Mouse (Mus musculus) heart, embryonic 16.5 days (tissue): ENCODE measurements around the gene Eif2s1. TPM values are rescaled to one million over a fixed set of nuclear protein-coding genes. Genes with fewer than 3 reads are reported as not detected.

Experiments used
- ATAC-seq: fragments of 200-750 bp; cut with Nextera tagmentation; replicated peaks from 2 replicates; pipeline ENCODE4 v1.8.0; 2017; ENCODE audit warnings: moderate number of reproducible peaks; ENCODE audit not compliant: insufficient read depth, low FRiP score; ENCODE audit errors: extremely low read depth
- H3K27ac ChIP-seq: fragments of 300-500 bp; sonication (generic); 2 replicates; pipeline ENCODE4 v1.5.1; 2014; ENCODE audit warnings: mild to moderate bottlenecking, low read length, control low read depth, moderate library complexity
- H3K27me3 ChIP-seq: fragments of 300-500 bp; sonication (generic); 2 replicates; pipeline ENCODE4 v1.6.1; 2014; ENCODE audit warnings: low read length, mixed read lengths; ENCODE audit not compliant: control insufficient read depth, insufficient read depth
- H3K36me3 ChIP-seq: fragments of 300-500 bp; sonication (generic); 2 replicates; pipeline ENCODE4 v1.6.1; 2014; ENCODE audit not compliant: control insufficient read depth, insufficient read depth
- H3K4me1 ChIP-seq: fragments of 300-500 bp; sonication (generic); 2 replicates; pipeline ENCODE4 v1.6.1; 2014; ENCODE audit warnings: low read length, mixed read lengths; ENCODE audit not compliant: control insufficient read depth, insufficient read depth
- H3K4me2 ChIP-seq: fragments of 300-500 bp; sonication (generic); 2 replicates; pipeline ENCODE4 v1.6.1; 2014; ENCODE audit warnings: low read depth, mild to moderate bottlenecking, control low read depth, low read length
- H3K4me3 ChIP-seq: fragments of 300-500 bp; sonication (generic); 2 replicates; pipeline ENCODE4 v1.5.1; 2014; ENCODE audit warnings: mild to moderate bottlenecking, control low read depth, low read length
- H3K9ac ChIP-seq: fragments of 300-500 bp; sonication (generic); 2 replicates; pipeline ENCODE4 v1.6.1; 2014; ENCODE audit warnings: low read length, control low read depth
- H3K9me3 ChIP-seq: fragments of 300-500 bp; sonication (generic); replicated peaks from 2 replicates; pipeline ENCODE4 v1.6.1; 2016; ENCODE audit warnings: low read length; ENCODE audit not compliant: control insufficient read depth
- WGBS: fragments of 180-500 bp; shearing (Covaris S2); extraction: QIAGEN DNeasy Blood & Tissue Kit; methylation state at CpG from one replicate; pipeline ENCODE4 v1.1.7; 2014; 5-methylcytosine and 5-hydroxymethylcytosine counted together
- polyA plus RNA-seq: library from polyadenylated mRNA; unstranded; fragments of >200 nt; fragmentation: Nextera tagmentation; extraction: Ambion mirVana; gene quantifications from 2 replicates; pipeline ENCODE4 v1.2.1, GENCODE M21; 2015

Eif2s1 gene
- polyA plus RNA-seq, 1 experiment from 2014 or later = 161 TPM

DNA sequence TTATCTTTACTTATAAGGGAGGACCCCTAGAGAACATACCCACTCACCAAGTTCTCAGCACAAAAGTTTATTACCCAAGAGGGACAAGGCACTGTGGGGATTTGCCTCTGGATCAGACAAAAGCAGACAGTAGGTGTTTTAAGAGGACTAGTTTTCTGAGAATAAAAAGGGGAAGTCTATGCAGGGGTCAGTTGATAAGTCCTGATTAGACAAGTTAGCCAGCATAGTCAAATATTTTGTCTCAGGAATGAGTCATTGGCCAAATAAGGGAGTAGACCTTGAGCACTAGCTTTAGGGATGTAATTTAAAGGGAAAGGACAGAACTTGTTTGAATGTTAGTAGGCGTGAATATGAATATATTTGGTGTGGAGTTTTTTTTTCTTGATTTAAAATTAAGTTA is 6.5 kb downstream of the Eif2s1 start:
- WGBS = 95% methylated on average over 1 of the region's 1 CpGs
- H3K4me2 ChIP-seq = no peak overlapping the region
- no peak overlapping the region for H3K4me3 ChIP-seq
- H3K27me3 ChIP-seq = no peaks in the 10 kb centered on the region
- no peak for ATAC-seq
- H3K4me1 ChIP-seq = peaks cover 2% of the 10 kb centered on the region
- no peak overlapping the region for H3K27ac ChIP-seq
- no peak overlapping the region for H3K9ac ChIP-seq
- H3K9me3 ChIP-seq = no peaks in the 10 kb centered on the region
- H3K36me3 ChIP-seq = peaks cover 21% of the 10 kb centered on the region

DNA sequence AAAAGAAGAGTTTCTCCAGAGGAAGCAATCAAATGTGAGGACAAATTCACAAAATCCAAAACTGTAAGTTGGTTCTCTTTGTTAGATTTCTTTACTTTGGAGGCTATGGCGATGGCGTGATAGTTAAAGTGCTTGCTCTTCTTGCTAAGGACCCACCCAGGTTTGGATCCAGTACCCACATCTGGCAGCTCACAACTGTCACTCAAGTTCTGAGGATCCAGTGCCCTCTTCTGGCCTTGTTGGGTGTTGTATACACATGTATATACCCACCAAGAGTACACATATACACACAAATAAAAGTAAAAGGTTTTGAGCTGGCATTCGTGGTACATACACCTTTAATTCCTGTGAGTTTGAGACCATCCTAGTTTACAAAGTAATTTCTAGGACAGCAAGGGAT is 13.0 kb downstream of the Eif2s1 start:
- Histone ChIP-seq H3K4me1 (no peaks in the 10 kb centered on the region), H3K4me2 (no peak overlapping the region), H3K9ac (no peak overlapping the region), H3K36me3 (peaks cover 31% of the 10 kb centered on the region), H3K27me3 (no peaks in the 10 kb centered on the region), H3K9me3 (no peaks in the 10 kb centered on the region), H3K4me3 (no peak overlapping the region), H3K27ac (no peak overlapping the region)
- no peak for ATAC-seq
- WGBS = 93% methylated on average over 3 of the region's 3 CpGs

GRCm38 (mm10) chr12:78890062-78890461 is 28.4 kb downstream of the Eif2s1 start:
- Histone ChIP-seq H3K4me2 (no peak overlapping the region), H3K4me1 (peaks cover 10% of the 10 kb centered on the region), H3K9me3 (no peaks in the 10 kb centered on the region), H3K27me3 (no peaks in the 10 kb centered on the region), H3K27ac (no peak overlapping the region), H3K4me3 (no peak overlapping the region), H3K36me3 (peaks cover 6% of the 10 kb centered on the region), H3K9ac (no peak overlapping the region)
- 56% methylated on average over 1 of the region's 1 CpGs for WGBS
- no peak for ATAC-seq

DNA sequence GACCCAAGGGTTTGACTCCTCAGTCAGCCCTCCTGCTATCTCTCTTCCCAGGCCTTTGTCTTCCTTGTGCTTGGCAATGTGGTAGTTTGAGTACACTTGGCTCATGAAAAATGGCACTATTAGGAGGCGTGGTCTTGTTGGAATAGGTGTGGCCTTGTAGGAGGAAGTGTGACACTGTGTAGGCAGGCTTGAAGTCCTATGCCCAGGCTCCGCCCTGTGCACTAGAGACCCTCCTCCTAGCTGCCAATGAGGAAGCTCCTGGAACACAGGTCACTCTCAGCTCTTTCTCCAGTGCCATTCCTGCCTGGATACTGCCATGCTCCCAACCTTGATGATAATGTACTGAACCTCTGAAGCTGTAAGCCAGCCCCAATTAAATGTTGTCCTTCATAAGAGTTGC is 29.5 kb downstream of the Eif2s1 start:
- no peak for ATAC-seq
- Histone ChIP-seq H3K9me3 (no peaks in the 10 kb centered on the region), H3K27me3 (no peaks in the 10 kb centered on the region), H3K4me2 (no peak overlapping the region), H3K9ac (no peak overlapping the region), H3K36me3 (no peaks in the 10 kb centered on the region; the same call in 1 of the 2 replicates), H3K27ac (no peak overlapping the region), H3K4me3 (no peak overlapping the region), H3K4me1 (peaks cover 10% of the 10 kb centered on the region)
- WGBS = 86% methylated on average over 2 of the region's 2 CpGs

DNA sequence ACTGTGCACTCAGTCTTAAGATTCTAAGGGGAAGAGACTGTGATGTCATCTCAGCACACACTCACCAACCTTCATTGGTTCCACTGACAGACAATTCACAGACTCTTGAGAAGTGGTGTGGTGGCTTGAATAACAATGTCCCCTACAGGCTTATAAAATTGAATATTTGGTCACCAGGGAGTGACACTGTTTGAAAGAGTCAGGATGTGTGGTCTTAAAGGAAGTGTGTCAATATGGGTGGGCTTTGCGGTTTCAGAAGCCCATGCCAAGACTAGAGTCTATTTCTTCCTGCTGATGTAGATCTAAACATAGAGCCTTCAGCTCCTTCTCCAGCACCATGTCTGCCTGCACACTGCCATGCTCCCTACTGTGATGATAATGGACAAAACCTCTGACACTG is 36.2 kb downstream of the Eif2s1 start:
- ATAC-seq = no peak
- Histone ChIP-seq H3K4me3 (no peak overlapping the region), H3K4me1 (no peaks in the 10 kb centered on the region), H3K4me2 (no peak overlapping the region), H3K27me3 (no peaks in the 10 kb centered on the region), H3K27ac (no peak overlapping the region), H3K9me3 (no peaks in the 10 kb centered on the region), H3K36me3 (no peaks in the 10 kb centered on the region), H3K9ac (no peak overlapping the region)
- WGBS = 88% methylated on average over 1 of the region's 1 CpGs

- H3K36me3 ChIP-seq = no peaks in the 10 kb centered on the region
- no peaks in the 10 kb centered on the region for H3K4me1 ChIP-seq
- H3K9me3 ChIP-seq = no peaks in the 10 kb centered on the region
- no peak overlapping the region for H3K4me2 ChIP-seq
- no peak overlapping the region for H3K4me3 ChIP-seq
- ATAC-seq = no peak
- H3K27ac ChIP-seq = no peak overlapping the region
- no peaks in the 10 kb centered on the region for H3K27me3 ChIP-seq
- H3K9ac ChIP-seq = no peak overlapping the region
- WGBS = 89% methylated on average over 5 of the region's 5 CpGs
Observed at GRCm38 (mm10) chr12:78901467-78901866, 39.8 kb downstream of the Eif2s1 start.

GRCm38 (mm10) chr12:78903313-78903712 is 41.7 kb downstream of the Eif2s1 start:
- no peak overlapping the region for H3K9ac ChIP-seq
- no peaks in the 10 kb centered on the region for H3K36me3 ChIP-seq
- no peaks in the 10 kb centered on the region for H3K4me1 ChIP-seq
- no peak overlapping the region for H3K27ac ChIP-seq
- no peak for ATAC-seq
- H3K27me3 ChIP-seq = no peaks in the 10 kb centered on the region
- H3K9me3 ChIP-seq = no peaks in the 10 kb centered on the region
- no peak overlapping the region for H3K4me3 ChIP-seq
- no peak overlapping the region for H3K4me2 ChIP-seq
- WGBS = 77% methylated on average over 4 of the region's 4 CpGs

DNA sequence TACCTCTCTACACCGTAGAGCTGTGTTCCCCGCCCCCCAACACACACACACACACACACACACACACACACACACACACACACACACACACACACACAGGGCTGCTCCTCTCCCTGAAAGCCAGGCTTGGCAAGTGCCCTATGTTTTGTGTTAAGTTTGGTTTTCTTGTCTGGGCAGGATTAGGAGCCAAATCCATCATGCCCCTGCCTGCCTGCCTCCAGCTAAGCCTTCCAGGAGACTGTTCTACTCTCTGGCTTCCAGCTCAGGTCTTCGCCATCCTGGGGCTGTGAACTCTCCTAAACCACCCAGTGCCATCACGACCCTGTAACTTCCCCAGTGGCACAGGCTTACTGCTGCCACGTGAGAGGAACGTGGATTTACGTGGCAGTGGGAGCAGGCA is 42.9 kb downstream of the Eif2s1 start:
- Histone ChIP-seq H3K27me3 (peaks cover 2% of the 10 kb centered on the region; the same call in 1 of the 2 replicates), H3K4me2 (no peak overlapping the region), H3K36me3 (no peaks in the 10 kb centered on the region), H3K4me1 (no peaks in the 10 kb centered on the region), H3K9me3 (peaks cover 8% of the 10 kb centered on the region), H3K9ac (no peak overlapping the region), H3K27ac (no peak overlapping the region), H3K4me3 (no peak overlapping the region)
- ATAC-seq = no peak
- 84% methylated on average over 5 of the region's 7 CpGs for WGBS

DNA sequence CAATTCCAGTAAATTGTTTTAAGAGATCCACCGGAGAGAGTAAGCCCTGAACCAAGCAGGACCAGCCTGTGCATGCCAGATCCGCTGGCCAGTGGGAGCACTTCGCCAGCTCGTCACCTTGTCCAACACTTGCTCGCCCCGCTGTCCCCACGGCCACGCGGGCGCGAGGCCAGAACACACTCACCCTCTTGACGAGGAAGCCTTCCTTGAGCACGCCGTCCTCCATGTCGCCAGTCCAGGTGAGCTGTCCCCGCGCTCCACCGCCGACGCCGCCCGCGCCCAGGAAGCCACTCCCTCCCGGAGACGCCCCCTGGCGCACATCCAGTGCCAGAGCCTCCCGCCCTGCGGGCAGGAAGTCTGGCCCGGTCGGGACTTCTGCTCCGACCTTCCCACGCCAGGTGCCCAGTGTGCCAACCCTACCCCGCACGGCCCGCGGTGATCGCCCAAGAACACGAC is 45.1 kb downstream of the Eif2s1 start, which contains the start of gene Plek2:
TSS of gene Plek2 (minus strand) at position 258 of the 456 bp plus-strand sequence.
- H3K36me3 ChIP-seq = no peaks in the 10 kb centered on the region
- WGBS = 1% methylated on average over 38 of the region's 38 CpGs
- H3K4me2 ChIP-seq = peak within 1 kb of the TSS; percentile 81
- H3K9me3 ChIP-seq = peaks cover 8% of the 10 kb centered on the region
- no peak within 1 kb of the TSS for H3K27ac ChIP-seq
- peak within 1 kb of the TSS; percentile 27 for H3K9ac ChIP-seq
- peak within 1 kb of the TSS; percentile 47 for H3K4me3 ChIP-seq
- H3K27me3 ChIP-seq = peaks cover 14% of the 10 kb centered on the region
- H3K4me1 ChIP-seq = peaks cover 10% of the 10 kb centered on the region
- peak; percentile 72 for ATAC-seq
